Mouse (Mus musculus) C2C12 (cell line): Measurements from ENCODE around the gene Cit.

Experiments
- CEBPB ChIP-seq: IDR thresholded peaks from one replicate; pipeline ENCODE4 v1.6.1; 2011; ENCODE audit warnings: low read depth, mild to moderate bottlenecking, control low read depth, moderate library complexity
- CTCF ChIP-seq: IDR thresholded peaks from one replicate; pipeline ENCODE4 v1.5.1; 2011; ENCODE audit not compliant: control insufficient read depth, insufficient read depth, insufficient read length
- FOSL1 ChIP-seq: IDR thresholded peaks from one replicate; pipeline ENCODE4 v1.8.0; 2011; ENCODE audit warnings: mild to moderate bottlenecking, low read length; ENCODE audit not compliant: poor library complexity, insufficient read depth, severe bottlenecking
- MAX ChIP-seq: IDR thresholded peaks from one replicate; pipeline ENCODE4 v1.6.1; 2011; ENCODE audit warnings: mild to moderate bottlenecking, control low read depth
- MYOD1 ChIP-seq: IDR thresholded peaks from one replicate; pipeline ENCODE4 v1.6.1; 2011; ENCODE audit warnings: low read depth; ENCODE audit not compliant: control insufficient read depth, insufficient read length
- MYOG ChIP-seq: IDR thresholded peaks from one replicate; pipeline ENCODE4 v1.6.1; 2011; ENCODE audit not compliant: control insufficient read depth, insufficient read length; ENCODE audit errors: extremely low read depth
- USF1 ChIP-seq: IDR thresholded peaks from one replicate; pipeline ENCODE4 v1.6.1; 2011; ENCODE audit warnings: low read depth, mild to moderate bottlenecking, control low read depth, moderate library complexity

DNA sequence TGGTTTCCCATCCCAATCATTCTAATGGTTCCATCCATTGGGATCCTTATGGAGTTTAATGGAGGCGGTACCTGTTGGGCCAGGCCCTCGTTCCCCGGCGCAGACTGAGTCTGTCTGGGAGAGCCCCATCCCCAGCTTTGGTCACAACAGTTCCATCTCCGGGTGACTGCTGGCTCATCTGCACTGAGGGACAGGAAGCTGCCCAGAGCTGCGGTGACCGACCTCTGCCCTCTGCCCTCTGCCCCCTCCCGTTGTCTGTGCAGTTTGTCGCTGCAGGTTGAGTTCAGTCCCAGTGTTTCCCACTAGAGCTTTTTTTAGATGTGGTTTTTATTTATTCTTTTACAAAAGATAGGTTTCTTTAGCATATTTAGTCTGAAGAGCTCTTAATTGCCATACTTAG, 76.9 kb downstream of the Cit start:
- no peak for TF ChIP-seq CTCF
- TF ChIP-seq CEBPB: no peak
- TF ChIP-seq MYOD1: no peak
- TF ChIP-seq USF1: no peak
- TF ChIP-seq MAX: no peak
- no peak for TF ChIP-seq MYOG
- no peak for TF ChIP-seq FOSL1
